Mouse (Mus musculus): ENCODE data around the gene Map1lc3a. TPM values are rescaled to one million over a fixed set of nuclear protein-coding genes. Genes with fewer than 3 reads are reported as not detected.

The Map1lc3a gene
- polyA plus RNA-seq, 1 experiment from 2014 or later = 158 TPM

DNA sequence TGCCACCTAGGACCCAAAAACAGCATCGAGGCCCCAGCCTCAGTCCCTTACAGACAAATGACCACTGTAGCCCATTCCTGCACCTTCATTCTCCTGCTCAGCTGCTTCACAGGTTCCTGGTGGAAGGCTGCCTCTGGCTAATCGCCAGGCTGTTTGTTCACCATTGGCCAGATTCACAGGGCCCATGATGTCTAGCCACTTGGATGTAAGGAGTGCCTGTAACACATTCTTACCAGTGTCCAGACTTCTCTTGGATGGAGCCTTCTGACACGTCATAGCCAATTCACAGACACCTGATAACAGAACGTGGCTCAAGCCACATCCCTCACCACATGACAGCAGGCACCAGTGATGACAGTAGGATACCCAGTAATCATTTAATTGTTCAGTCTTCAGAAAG is 29.9 kb upstream of the Map1lc3a start:
- ATAC-seq = no peak
- Histone ChIP-seq H3K4me2 (replicated peaks; ENCODE audit: low read depth) (no peak overlapping the region), H3K9me3 (ENCODE audit: control insufficient read depth) (no peaks in the 10 kb centered on the region), H3K9ac (ENCODE audit: low read depth, low read length) (no peak overlapping the region), H3K27ac (ENCODE audit: low read depth, low read length) (no peak overlapping the region), H3K4me1 (replicated peaks; ENCODE audit: control insufficient read depth, insufficient read depth, low read length) (no peaks in the 10 kb centered on the region), H3K4me3 (ENCODE audit: low read depth, low read length) (no peak overlapping the region), H3K36me3 (ENCODE audit: control insufficient read depth, insufficient read depth) (peaks cover 87% of the 10 kb centered on the region), H3K27me3 (replicated peaks; ENCODE audit: control insufficient read depth, insufficient read depth, low read length) (no peaks in the 10 kb centered on the region)
- 92% methylated on average over 4 of the region's 4 CpGs for WGBS
- TF ChIP-seq CTCF (IDR thresholded peaks at IDR 0.05; ENCODE audit: low read depth) = no peak

DNA sequence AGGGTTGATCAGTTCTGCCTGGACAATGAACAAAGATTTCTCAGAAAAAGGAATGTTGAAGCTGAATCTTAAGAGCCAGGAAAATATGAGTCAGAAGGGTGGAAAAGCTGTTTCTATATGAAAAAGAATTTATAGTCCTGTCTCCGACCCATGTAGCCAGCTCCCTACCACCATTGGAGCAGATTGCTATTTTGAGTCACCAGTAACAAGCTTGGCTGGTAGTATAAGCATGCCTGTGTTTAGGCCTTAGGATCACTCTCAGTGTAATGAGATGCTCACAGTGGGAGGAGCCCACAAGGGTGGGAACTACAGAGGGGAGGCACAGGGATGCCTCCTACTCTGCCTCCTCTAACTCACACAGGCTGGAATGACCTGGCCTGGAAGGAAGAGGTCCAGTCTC is 27.9 kb upstream of the Map1lc3a start:
- no peaks in the 10 kb centered on the region for H3K27me3 ChIP-seq (replicated peaks; ENCODE audit: control insufficient read depth, insufficient read depth, low read length)
- no peak for TF ChIP-seq CTCF (IDR thresholded peaks at IDR 0.05; ENCODE audit: low read depth)
- no peaks in the 10 kb centered on the region for H3K4me1 ChIP-seq (replicated peaks; ENCODE audit: control insufficient read depth, insufficient read depth, low read length)
- no peak overlapping the region for H3K4me3 ChIP-seq (ENCODE audit: low read depth, low read length)
- peaks cover 81% of the 10 kb centered on the region for H3K36me3 ChIP-seq (ENCODE audit: control insufficient read depth, insufficient read depth)
- H3K9ac ChIP-seq (ENCODE audit: low read depth, low read length) = no peak overlapping the region
- 90% methylated on average over 1 of the region's 1 CpGs for WGBS
- no peak overlapping the region for H3K4me2 ChIP-seq (replicated peaks; ENCODE audit: low read depth)
- ATAC-seq = no peak
- no peak overlapping the region for H3K27ac ChIP-seq (ENCODE audit: low read depth, low read length)
- H3K9me3 ChIP-seq (ENCODE audit: control insufficient read depth) = no peaks in the 10 kb centered on the region

DNA sequence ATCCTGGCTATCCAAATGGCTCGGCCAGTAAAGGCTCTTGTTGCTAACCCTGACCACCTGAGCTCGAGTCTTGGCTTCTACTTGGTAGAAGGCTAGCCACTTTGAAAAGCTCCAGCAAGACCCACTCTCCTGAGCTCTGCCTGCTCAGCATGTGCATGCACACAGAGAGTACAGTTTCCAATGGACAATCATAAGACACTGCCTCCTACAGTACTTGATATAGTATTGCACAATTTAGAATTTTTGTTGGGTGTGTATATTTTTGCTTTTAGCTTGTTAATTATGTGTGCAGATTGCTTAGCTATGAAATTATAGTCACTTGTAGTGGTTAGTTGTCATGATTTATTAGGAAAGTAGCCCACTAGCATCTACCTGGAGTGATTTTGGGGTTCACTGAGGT is 27.4 kb upstream of the Map1lc3a start:
- Histone ChIP-seq H3K4me2 (replicated peaks; ENCODE audit: low read depth) (no peak overlapping the region), H3K4me1 (replicated peaks; ENCODE audit: control insufficient read depth, insufficient read depth, low read length) (no peaks in the 10 kb centered on the region), H3K4me3 (ENCODE audit: low read depth, low read length) (no peak overlapping the region), H3K9me3 (ENCODE audit: control insufficient read depth) (no peaks in the 10 kb centered on the region), H3K27me3 (replicated peaks; ENCODE audit: control insufficient read depth, insufficient read depth, low read length) (no peaks in the 10 kb centered on the region), H3K9ac (ENCODE audit: low read depth, low read length) (no peak overlapping the region), H3K36me3 (ENCODE audit: control insufficient read depth, insufficient read depth) (peaks cover 76% of the 10 kb centered on the region), H3K27ac (ENCODE audit: low read depth, low read length) (no peak overlapping the region)
- 85% methylated on average over 2 of the region's 2 CpGs for WGBS
- no peak for ATAC-seq
- TF ChIP-seq CTCF (IDR thresholded peaks at IDR 0.05; ENCODE audit: low read depth) = no peak

DNA sequence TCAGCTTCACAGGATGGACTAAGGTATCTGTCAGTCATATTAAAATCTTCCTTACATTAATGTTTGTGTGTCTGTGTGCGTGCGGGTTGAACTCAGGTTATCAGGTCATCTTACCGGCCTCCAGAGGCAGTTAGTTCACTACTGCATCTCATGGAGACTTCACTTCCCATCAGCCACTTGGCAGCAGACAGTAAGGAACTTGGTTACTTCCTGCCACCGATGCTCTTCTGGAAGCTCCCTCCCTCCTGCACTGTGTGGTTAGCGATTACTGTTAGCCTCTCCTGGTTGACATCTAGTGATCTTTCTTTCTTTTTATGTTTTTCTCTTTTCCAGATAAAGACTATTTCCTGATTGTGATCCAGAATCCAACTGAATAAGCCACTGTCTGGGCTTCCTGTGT is 26.5 kb upstream of the Map1lc3a start:
- ATAC-seq = no peak
- H3K9ac ChIP-seq (ENCODE audit: low read depth, low read length) = no peak overlapping the region
- H3K4me2 ChIP-seq (replicated peaks; ENCODE audit: low read depth) = no peak overlapping the region
- no peaks in the 10 kb centered on the region for H3K9me3 ChIP-seq (ENCODE audit: control insufficient read depth)
- peaks cover 67% of the 10 kb centered on the region for H3K36me3 ChIP-seq (ENCODE audit: control insufficient read depth, insufficient read depth)
- no peak for TF ChIP-seq CTCF (IDR thresholded peaks at IDR 0.05; ENCODE audit: low read depth)
- no peaks in the 10 kb centered on the region for H3K27me3 ChIP-seq (replicated peaks; ENCODE audit: control insufficient read depth, insufficient read depth, low read length)
- no peaks in the 10 kb centered on the region for H3K4me1 ChIP-seq (replicated peaks; ENCODE audit: control insufficient read depth, insufficient read depth, low read length)
- WGBS = 84% methylated on average over 5 of the region's 5 CpGs
- H3K27ac ChIP-seq (ENCODE audit: low read depth, low read length) = no peak overlapping the region
- H3K4me3 ChIP-seq (ENCODE audit: low read depth, low read length) = no peak overlapping the region

DNA sequence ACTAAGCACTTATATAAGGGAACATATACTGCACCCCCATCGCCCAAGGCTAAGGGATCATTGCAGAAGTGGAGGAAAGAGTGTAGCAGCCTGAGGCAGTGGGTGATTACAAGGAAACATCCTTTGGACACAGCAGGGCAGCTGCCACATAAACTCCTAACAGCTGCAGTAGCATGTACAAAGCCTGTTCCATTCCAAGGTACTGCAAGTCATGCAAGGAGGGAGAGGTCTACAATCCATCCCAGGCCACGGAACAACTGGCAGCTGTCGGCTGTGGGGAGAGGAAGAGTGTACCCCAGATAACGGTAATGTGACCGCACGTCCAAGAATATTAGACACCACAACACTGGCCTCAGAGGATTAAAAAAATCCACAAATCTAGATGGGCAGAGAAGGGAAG is 10.6 kb upstream of the Map1lc3a start:
- ATAC-seq = no peak
- Histone ChIP-seq H3K4me1 (replicated peaks; ENCODE audit: control insufficient read depth, insufficient read depth, low read length) (no peaks in the 10 kb centered on the region), H3K9ac (ENCODE audit: low read depth, low read length) (no peak overlapping the region), H3K36me3 (ENCODE audit: control insufficient read depth, insufficient read depth) (no peaks in the 10 kb centered on the region), H3K27ac (ENCODE audit: low read depth, low read length) (no peak overlapping the region), H3K4me2 (replicated peaks; ENCODE audit: low read depth) (no peak overlapping the region), H3K9me3 (ENCODE audit: control insufficient read depth) (no peaks in the 10 kb centered on the region), H3K27me3 (replicated peaks; ENCODE audit: control insufficient read depth, insufficient read depth, low read length) (no peaks in the 10 kb centered on the region), H3K4me3 (ENCODE audit: low read depth, low read length) (no peak overlapping the region)
- WGBS = 91% methylated on average over 6 of the region's 6 CpGs
- no peak for TF ChIP-seq CTCF (IDR thresholded peaks at IDR 0.05; ENCODE audit: low read depth)

DNA sequence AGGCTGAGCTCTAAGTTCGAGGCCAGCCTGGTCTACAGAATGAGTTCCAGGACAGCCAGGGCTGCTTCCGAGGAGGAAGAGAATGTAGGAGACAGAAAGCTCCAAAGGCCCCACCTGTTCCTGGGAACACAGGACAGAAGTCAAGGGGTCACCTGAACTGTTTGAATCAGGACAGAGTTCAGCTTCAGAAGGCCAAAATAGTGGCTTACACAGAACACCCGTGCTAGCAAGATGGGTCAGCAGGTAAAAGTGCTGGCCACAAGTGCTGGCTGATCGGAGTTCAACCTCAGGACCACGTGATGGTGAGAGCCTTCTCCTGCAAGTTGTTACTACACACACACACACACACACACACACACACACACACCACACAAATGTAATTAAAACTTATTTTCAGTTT is 9.2 kb upstream of the Map1lc3a start:
- 82% methylated on average over 5 of the region's 5 CpGs for WGBS
- H3K27me3 ChIP-seq (replicated peaks; ENCODE audit: control insufficient read depth, insufficient read depth, low read length) = no peaks in the 10 kb centered on the region

DNA sequence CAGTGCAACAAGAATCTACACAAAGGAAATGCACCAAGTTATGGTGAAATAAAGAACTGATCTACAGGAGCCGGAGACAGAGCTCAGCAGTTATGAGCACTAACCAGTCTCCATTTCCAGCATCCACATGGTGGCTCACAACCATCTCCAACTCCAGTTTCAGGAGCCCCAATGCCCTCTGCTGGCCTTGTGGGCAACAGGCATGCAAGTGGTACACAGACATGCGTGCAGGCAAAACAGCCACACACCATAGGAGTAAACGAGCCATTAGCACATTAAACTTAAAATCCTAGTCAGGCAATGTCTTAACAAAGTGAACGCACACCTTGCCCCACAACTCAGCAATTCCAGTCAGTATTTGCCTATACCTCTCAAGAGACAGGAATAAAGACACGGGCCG is 4.1 kb upstream of the Map1lc3a start:
- no peak overlapping the region for H3K27ac ChIP-seq (ENCODE audit: low read depth, low read length)
- no peaks in the 10 kb centered on the region for H3K36me3 ChIP-seq (ENCODE audit: control insufficient read depth, insufficient read depth)
- H3K4me3 ChIP-seq (ENCODE audit: low read depth, low read length) = no peak overlapping the region
- no peaks in the 10 kb centered on the region for H3K9me3 ChIP-seq (ENCODE audit: control insufficient read depth)
- no peak overlapping the region for H3K9ac ChIP-seq (ENCODE audit: low read depth, low read length)
- TF ChIP-seq CTCF (IDR thresholded peaks at IDR 0.05; ENCODE audit: low read depth) = peak; percentile 63
- WGBS = 90% methylated on average over 6 of the region's 6 CpGs
- H3K4me1 ChIP-seq (replicated peaks; ENCODE audit: control insufficient read depth, insufficient read depth, low read length) = 0 out of 2 replicates have a peak, but pooled peaks cover under 1% of the 10 kb centered on the region
- no peaks in the 10 kb centered on the region for H3K27me3 ChIP-seq (replicated peaks; ENCODE audit: control insufficient read depth, insufficient read depth, low read length)
- no peak for ATAC-seq
- no peak overlapping the region for H3K4me2 ChIP-seq (replicated peaks; ENCODE audit: low read depth)

More for the DNA sequence above, 9.2 kb upstream of the Map1lc3a start:
- TF ChIP-seq CTCF (IDR thresholded peaks at IDR 0.05; ENCODE audit: low read depth) = no peak
- no peaks in the 10 kb centered on the region for H3K36me3 ChIP-seq (ENCODE audit: control insufficient read depth, insufficient read depth)
- no peak for ATAC-seq
- H3K4me3 ChIP-seq (ENCODE audit: low read depth, low read length) = no peak overlapping the region
- no peak overlapping the region for H3K27ac ChIP-seq (ENCODE audit: low read depth, low read length)
- no peak overlapping the region for H3K9ac ChIP-seq (ENCODE audit: low read depth, low read length)
- H3K9me3 ChIP-seq (ENCODE audit: control insufficient read depth) = no peaks in the 10 kb centered on the region
- no peaks in the 10 kb centered on the region for H3K4me1 ChIP-seq (replicated peaks; ENCODE audit: control insufficient read depth, insufficient read depth, low read length)
- H3K4me2 ChIP-seq (replicated peaks; ENCODE audit: low read depth) = no peak overlapping the region
